26 mouse cellular contexts compared by ENCODE assay signal in genomic region chr2:14719119-14719718, GRCm38 (mm10).
DNase-seq lines count a peak whose midpoint lies in the region; ATAC-seq and TF ChIP-seq lines count a peak whose summit lies in the region.
"Had no signal": no experiment of that assay in that cellular context is flagged by ENCODE, and none has a peak within 500 bp of the region (broad histone marks: within the 10 kb centered on the region; RNA-seq: fewer than 3 reads in every experiment).

No protein-coding gene starts in this region.

- no peaks in the 10 kb centered on the region for H3K27me3 ChIP-seq in cerebellum, adult 2 months (ENCODE audit: control insufficient read depth, insufficient read depth, low read length)
- no peaks in the 10 kb centered on the region for H3K27me3 ChIP-seq in lung, postnatal 0 days (replicated peaks; ENCODE audit: insufficient read depth, low read length)
- H3K27me3 ChIP-seq: CH12.LX; embryonic facial prominence, embryonic 12.5 days; forebrain, embryonic 15.5 days; intestine, embryonic 15.5 days; limb, embryonic 15.5 days; neural tube, embryonic 12.5 days; stomach, embryonic 15.5 days had no signal

- no peak overlapping the region for H3K27ac ChIP-seq in cerebellum, adult 2 months (ENCODE audit: insufficient read depth, low read length)
- peak overlapping the region; percentile 85 for H3K27ac ChIP-seq in left cerebral cortex, adult 2 months
- H3K27ac ChIP-seq in lung, postnatal 0 days (ENCODE audit: low read length) = no peak overlapping the region
- H3K27ac ChIP-seq: embryonic facial prominence, embryonic 12.5 days; forebrain, embryonic 15.5 days; heart, embryonic 10.5 days; hindbrain, embryonic 14.5 days; intestine, embryonic 15.5 days; limb, embryonic 15.5 days; neural tube, embryonic 12.5 days; stomach, embryonic 15.5 days had no signal

- TF ChIP-seq EP300 in lung, postnatal 0 days (IDR thresholded peaks at IDR 0.05) = no peak

- peak; percentile 13 to 20 for DNase-seq in cerebellum, adult 2 months
- no peak for DNase-seq in cerebellum, postnatal 4 days (ENCODE audit: low spot score in 2 of 2)
- DNase-seq in left cerebral cortex, adult 11 months (ENCODE audit: low spot score) = peak; percentile 43
- DNase-seq in left cerebral cortex, postnatal 10 days (ENCODE audit: extremely low spot score in 1 of 2, low spot score in 2 of 2) = no peak
- peak in 1 of 2 experiments; percentile 38 for DNase-seq in left cerebral cortex, adult 2 months (ENCODE audit: extremely low spot score in 1 of 2, low spot score in 2 of 2)
- DNase-seq in right cerebral cortex, postnatal 14 days = peak; percentile 11
- no peak for DNase-seq in thymus, postnatal 0 days (ENCODE audit: low spot score)
- DNase-seq in lung, postnatal 0 days (ENCODE audit: low spot score) = no peak
- DNase-seq: adrenal gland, adult 8-10 months; cerebellum, postnatal 25 days; gastrocnemius, postnatal 14 days; heart, postnatal 14 days; kidney, postnatal 10 days; lung, adult 18-20 months; lung, postnatal 36 days; spleen, adult 18-20 months had no signal

- TF ChIP-seq POLR2A in cerebellum, adult 2 months (IDR thresholded peaks at IDR 0.05; ENCODE audit: borderline replicate concordance, insufficient read depth, low read length) = no peak

- H3K9ac ChIP-seq in lung, postnatal 0 days (replicated peaks; ENCODE audit: low read depth) = no peak overlapping the region
- H3K9ac ChIP-seq: embryonic facial prominence, embryonic 12.5 days; forebrain, embryonic 15.5 days; hindbrain, embryonic 14.5 days; intestine, embryonic 15.5 days; limb, embryonic 15.5 days; neural tube, embryonic 12.5 days; stomach, embryonic 15.5 days had no signal

- H3K4me2 ChIP-seq in lung, postnatal 0 days (replicated peaks; ENCODE audit: low read depth, low read length) = no peak overlapping the region
- H3K4me2 ChIP-seq: embryonic facial prominence, embryonic 12.5 days; forebrain, embryonic 15.5 days; hindbrain, embryonic 14.5 days; intestine, embryonic 15.5 days; limb, embryonic 15.5 days; midbrain, embryonic 11.5 days; neural tube, embryonic 12.5 days; stomach, embryonic 15.5 days had no signal

- ATAC-seq in lung, postnatal 0 days = no peak
- ATAC-seq: forebrain, embryonic 15.5 days; intestine, embryonic 15.5 days had no signal

- H3K9me3 ChIP-seq in lung, postnatal 0 days (ENCODE audit: low read length) = no peaks in the 10 kb centered on the region
- H3K9me3 ChIP-seq: embryonic facial prominence, embryonic 12.5 days; forebrain, embryonic 15.5 days; heart, embryonic 10.5 days; intestine, embryonic 15.5 days; limb, embryonic 15.5 days; neural tube, embryonic 12.5 days; stomach, embryonic 15.5 days had no signal

- H3K4me1 ChIP-seq in cerebellum, adult 2 months (ENCODE audit: control insufficient read depth, insufficient read depth, low read length) = no peaks in the 10 kb centered on the region
- no peaks in the 10 kb centered on the region for H3K4me1 ChIP-seq in lung, postnatal 0 days (ENCODE audit: insufficient read depth, low read depth, low read length)
- H3K4me1 ChIP-seq: embryonic facial prominence, embryonic 12.5 days; forebrain, embryonic 15.5 days; intestine, embryonic 15.5 days; limb, embryonic 15.5 days; neural tube, embryonic 12.5 days; stomach, embryonic 15.5 days had no signal

- no peak overlapping the region for H3K4me3 ChIP-seq in cerebellum, adult 2 months (replicated peaks; ENCODE audit: insufficient read depth, low read depth, low read length)
- H3K4me3 ChIP-seq in left cerebral cortex, adult 2 months = no peak overlapping the region
- H3K4me3 ChIP-seq in lung, postnatal 0 days (ENCODE audit: low read depth, low read length) = no peak overlapping the region
- H3K4me3 ChIP-seq: embryonic facial prominence, embryonic 12.5 days; forebrain, embryonic 15.5 days; heart, embryonic 10.5 days; intestine, embryonic 15.5 days; limb, embryonic 15.5 days; neural tube, embryonic 12.5 days; stomach, embryonic 15.5 days had no signal

- TF ChIP-seq CTCF in cerebellum, adult 2 months (IDR thresholded peaks at IDR 0.05; ENCODE audit: borderline replicate concordance, insufficient read depth, low read depth, low read length) = no peak
- no peak for TF ChIP-seq CTCF in left cerebral cortex, adult 2 months (IDR thresholded peaks at IDR 0.05)
- TF ChIP-seq CTCF in lung, postnatal 0 days (IDR thresholded peaks at IDR 0.05) = no peak

- WGBS in cerebellum, adult 2 months = 83% methylated on average over 9 of the region's 9 CpGs
- WGBS in lung, postnatal 0 days = 88% methylated on average over 9 of the region's 9 CpGs

- intact Hi-C loops in left cerebral cortex, postnatal 10 days (cut with DNase I) = no loop called here
- intact Hi-C loops in left cerebral cortex, adult 2 months (cut with DNase I) = loop anchor here (1.0 kb wide), 1 partner anchor 20 kb away; no protein-coding TSS in a partner anchor

- no peaks in the 10 kb centered on the region for H3K36me3 ChIP-seq in lung, postnatal 0 days (ENCODE audit: insufficient read depth, low read length)
- H3K36me3 ChIP-seq: embryonic facial prominence, embryonic 12.5 days; forebrain, embryonic 15.5 days; intestine, embryonic 15.5 days; limb, embryonic 15.5 days; neural tube, embryonic 12.5 days; stomach, embryonic 15.5 days had no signal

Comparison
In these comparisons a context has a peak if more than half of its experiments do, and no peak if none do; other contexts are left out.
1. DNase-seq: peak in cerebellum, adult 2 months (2 of 2), left cerebral cortex, adult 11 months (single experiment) and right cerebral cortex, postnatal 14 days (single experiment); none in cerebellum, postnatal 4 days (0 of 2), left cerebral cortex, postnatal 10 days (0 of 2), thymus, postnatal 0 days (single experiment) and lung, postnatal 0 days (single experiment).